Mouse (Mus musculus) A20 (cell line): ENCODE data around the gene Chaf1a.
A peak's percentile ranks its signal among the peaks of the same experiment; 100 is the strongest.
"Not testable (repeated sequence)": the region's sequence is repeated elsewhere in the genome, so short reads cannot be mapped to it uniquely, and the experiment has no call there.

Experiments used
- DNase-seq: peaks from one replicate; pipeline ENCODE4 v3.0.0-alpha.2; 2011; ENCODE audit warnings: low read depth, low spot score

The Chaf1a gene

DNA sequence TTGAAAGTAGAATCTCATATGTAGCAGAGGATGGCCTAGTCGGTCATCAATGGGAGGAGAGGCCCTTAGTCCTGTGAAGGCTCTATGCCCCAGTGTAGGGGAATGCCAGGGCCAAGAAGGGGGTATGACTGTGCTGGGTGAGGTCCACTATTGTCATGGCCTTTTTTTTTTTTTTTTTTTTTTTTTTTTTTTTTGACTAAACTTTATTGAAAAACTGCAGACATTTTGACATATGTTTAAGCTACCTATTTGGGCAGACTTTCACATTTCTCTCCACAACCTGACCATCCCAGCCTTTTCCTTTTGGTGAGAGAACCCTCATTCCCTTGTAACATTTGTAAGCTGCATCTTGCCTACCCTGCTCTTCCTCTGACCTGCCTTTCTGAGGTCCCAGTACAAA is 52.1 kb downstream of the Chaf1a start:
- no peak for DNase-seq

DNA sequence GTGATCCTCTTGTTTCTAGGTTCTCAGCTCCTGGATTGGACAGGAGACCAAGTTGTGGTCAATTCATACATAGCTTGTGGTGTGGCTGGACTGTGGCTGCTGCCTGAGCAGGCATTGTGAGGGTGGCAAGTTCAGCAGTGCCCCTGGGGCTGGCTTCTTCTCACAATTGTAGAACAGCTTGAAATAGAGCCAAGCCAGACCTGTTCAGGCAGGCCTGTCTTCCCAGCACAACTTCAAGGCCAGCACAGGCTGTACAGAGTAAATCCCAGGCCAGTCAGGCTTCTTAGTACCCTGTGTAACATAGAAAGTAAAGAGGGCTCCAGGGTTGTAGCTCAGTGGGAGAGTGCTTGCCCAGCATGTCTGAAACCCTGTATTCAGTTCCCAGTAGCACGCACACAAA is 52.6 kb downstream of the Chaf1a start:
- no peak for DNase-seq

DNA sequence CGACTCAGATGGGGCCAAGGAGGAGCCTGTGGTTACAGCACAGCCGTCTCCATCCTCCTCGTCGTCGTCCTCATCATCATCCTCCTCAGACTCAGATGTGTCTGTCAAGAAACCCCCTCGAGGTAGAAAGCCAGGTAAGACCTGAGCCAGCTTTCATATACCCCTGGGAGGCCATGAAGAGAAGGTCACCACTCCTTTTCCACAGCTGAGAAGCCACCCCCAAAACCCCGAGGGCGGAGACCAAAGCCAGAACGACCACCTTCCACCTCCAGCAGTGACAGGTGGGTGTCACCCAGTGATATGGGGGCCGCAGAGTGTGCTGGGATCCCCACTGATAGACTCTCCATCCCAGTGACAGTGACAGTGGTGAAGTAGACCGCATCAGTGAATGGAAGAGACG is 56.6 kb downstream of the Chaf1a start:
- DNase-seq, result no peak

DNA sequence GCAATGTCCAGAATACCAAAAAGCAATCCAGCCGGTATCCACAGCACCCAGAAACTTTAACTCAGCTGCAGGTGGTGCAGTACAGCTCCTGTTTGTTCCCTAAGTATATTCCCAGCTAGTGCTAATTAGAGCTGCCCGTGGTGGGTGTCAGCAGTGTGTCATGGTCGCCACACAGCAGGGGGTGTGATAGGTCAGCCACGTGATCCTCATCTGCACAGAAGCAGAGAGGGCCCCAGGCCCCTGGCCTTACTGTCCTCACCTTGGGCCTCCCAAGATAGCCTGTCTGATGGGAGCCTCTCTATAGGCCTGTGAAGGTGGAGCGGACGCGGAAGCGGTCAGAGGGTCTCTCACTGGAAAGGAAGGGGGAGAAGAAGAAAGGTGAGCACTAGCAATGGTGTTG is 57.9 kb downstream of the Chaf1a start:
- peak; percentile 55 for DNase-seq

DNA sequence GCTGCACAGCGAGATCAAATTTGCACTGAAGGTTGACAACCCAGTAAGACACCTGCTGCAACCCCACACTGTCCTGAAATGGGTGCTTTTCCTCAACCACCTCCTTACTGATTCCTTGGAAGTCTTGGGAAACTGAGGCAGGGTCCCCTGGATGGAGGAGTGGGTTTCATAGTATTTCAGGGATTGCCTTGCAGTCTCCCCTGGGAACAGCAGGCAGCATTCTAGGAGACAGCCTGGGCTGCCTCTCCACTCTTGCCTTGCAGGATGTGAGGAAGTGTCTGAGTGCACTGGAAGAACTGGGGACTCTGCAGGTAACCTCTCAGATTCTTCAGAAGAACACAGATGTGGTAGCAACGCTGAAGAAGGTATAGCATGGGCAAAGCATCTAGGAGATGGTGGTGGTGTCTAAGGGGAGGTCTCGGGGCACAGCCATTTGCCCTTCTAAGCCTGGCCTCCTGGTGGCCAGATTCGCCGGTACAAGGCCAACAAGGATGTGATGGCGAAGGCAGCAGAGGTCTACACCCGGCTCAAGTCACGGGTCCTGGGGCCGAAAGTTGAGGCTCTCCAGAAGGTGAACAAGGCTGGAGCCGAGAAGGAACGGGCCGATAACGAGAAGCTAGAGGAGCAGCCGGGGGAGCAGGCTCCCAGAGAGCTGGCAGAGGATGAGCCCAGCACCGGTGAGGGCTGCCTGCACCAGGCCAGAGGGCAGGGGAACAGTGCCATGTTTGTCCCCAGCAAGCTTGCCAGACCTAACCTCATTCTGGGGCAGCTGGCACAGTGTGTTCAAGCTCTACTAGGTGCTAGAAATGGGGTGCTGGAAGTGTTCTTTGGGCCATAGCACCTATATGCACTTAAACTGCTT is 58.7 kb downstream of the Chaf1a start:
- DNase-seq, result peak; percentile 64

DNA sequence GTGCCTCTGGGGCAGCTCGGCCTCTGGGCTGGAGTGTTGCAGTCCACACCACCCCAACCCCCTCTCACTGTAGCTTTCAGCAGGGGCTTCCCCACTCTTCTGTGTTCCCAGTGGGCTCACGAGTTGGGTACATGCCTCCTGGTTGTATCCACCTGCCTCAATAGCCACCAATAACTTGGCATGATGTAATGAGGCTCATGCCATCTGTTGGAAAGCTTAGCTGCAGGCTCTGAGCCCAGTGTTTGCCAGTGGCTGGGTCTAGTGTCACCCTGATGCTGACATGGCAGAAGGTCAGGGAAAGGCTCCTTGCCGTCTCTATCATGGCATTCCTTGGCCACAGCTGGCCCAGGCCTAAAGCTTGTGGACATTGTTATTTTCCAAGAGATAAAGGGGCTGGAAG is 60.6 kb downstream of the Chaf1a start:
- DNase-seq, result no peak

DNA sequence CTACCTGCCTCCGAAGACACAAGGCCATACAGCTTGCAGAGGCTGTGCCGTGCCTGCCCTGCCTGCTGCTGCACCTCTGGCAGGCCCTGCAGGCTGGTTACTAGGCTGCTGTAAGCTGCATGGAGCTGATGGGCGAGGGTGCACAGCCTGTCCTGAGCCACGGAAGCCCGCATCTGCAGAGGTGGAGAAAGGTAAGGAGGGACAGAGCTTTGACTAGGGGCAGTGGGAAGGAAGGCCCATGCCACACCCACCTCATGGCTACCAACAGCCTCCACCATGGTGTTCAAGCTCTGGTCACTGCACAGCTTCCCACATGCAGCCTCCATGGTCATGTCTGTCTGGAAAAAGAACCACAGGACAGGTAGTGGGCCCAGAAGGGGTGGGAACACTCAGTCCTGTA is 61.9 kb downstream of the Chaf1a start:
- DNase-seq, result no peak

DNA sequence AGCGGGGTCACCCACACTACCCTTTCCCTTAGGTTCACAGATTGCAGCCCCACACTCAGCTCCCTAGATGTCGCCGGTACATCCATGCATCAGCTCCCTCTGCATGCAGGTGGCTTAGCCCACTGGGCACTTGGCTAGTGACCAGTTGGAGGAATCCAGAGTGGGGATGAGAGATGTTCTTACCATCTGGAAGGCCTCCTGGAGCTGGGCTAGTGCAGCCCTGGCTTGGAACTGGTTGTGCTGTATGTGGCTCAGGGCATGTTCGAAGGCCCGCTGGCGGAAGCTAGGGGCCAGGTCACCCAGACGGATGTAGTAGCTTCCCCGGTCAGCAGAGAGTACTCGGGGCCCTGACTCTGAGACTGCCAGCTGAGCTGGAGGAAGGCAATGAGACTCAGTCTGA is 62.7 kb downstream of the Chaf1a start:
- DNase-seq, result no peak

DNA sequence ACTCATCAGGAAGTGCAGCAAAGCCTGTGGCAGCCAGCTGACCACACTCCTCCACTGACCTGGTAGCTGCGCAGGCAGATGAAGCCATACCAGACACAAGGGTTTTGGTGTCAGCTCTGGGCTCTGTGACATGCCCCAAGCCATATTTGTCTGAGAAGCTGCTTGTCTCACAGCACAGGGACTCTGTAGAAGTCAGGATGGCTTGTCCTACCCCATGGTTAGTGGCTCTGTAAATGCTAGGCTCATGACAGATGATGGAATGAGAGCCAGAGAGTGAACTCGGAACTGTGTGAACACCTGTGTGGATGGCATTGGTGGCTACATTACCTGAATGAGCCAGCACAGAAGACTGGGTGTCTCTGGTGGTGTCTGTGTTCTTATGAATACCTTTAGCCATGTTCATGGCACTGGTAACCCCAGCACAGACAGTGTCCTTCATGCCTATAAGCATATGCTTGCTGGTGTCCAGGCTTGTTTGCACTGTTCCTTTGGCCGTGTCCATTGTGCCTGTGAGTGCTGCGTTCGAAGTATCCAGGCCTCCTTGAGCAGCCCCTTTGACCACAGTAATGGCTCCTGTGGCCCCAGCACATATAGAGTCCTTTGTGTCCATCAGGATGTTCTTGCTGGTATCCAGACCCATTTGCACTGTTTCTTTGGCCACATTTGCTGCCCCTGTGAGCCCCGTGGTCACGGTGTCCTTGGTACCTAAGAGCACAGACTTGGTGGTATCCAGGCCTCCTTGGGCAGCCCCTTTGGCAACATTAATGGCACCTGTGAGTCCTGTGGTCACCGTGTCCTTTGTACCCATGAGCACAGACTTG is 63.4 kb downstream of the Chaf1a start:
- no peak for DNase-seq

DNA sequence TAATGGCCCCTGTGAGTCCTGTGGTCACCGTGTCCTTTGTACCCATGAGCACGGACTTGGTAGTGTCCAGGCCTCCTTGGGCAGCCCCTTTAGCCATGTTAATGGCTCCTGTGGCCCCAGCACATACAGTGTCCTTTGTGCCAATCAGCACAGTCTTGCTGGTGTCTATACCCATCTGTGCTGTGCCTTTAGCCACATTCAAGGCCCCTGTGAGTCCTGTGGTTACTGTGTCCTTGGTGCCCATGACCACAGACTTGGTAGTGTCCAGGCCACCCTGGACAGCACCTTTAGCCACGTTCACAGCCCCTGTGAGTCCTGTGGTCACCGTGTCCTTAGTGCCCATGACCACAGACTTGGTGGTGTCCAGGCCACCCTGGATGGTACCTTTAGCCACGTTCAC is 64.6 kb downstream of the Chaf1a start:
- DNase-seq, result not testable (repeated sequence)

DNA sequence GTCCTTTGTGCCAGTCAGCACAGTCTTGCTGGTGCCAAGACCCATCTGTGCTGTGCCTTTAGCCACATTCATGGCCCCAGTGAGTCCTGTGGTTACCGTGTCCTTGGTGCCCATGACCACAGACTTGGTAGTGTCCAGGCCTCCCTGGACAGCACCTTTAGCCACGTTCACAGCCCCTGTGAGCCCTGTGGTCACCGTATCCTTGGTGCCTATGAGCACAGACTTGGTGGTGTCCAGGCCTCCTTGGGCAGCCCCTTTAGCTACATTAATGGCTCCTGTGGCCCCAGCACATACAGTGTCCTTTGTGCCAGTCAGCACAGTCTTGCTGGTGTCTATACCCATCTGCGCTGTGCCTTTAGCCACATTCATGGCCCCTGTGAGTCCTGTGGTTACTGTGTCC is 66.2 kb downstream of the Chaf1a start:
- DNase-seq, result not testable (repeated sequence)

DNA sequence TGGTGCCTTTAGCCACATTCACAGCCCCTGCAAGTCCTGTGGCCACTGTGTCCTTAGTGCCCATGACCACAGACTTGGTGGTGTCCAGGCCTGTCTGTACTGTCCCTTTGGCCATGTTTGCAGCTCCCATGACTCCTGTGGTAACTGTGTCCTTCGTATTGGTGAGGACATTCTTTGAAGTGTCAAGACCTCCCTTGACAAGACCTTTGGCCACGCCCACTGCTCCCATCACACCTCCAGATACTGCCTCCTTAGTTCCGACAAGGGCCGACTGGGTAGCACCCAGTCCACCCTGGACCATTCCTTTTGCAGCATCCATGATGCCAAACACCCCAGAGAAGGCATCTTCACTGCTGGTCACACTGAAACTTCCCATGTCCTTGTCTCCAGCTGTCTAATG is 66.7 kb downstream of the Chaf1a start:
- no peak for DNase-seq

DNA sequence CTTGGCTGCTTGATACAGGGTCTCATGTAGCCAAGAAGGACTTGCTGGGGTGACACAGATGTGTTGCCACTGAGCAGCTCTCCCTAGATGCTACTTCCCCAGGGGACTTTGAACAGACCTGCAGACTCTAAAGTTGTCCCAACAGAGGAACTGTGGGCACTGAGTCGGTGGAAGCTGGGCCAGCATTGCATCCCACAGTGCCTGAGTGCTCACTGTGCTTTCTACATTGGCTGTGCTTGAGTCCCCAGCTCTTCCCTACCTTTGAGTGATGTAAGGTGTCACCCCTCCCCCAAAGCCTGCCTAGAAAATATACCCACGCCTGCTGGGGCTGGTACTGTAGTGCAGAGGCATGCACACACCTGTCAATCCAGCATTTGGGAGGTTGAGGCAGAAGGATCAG is 67.5 kb downstream of the Chaf1a start:
- no peak for DNase-seq

DNA sequence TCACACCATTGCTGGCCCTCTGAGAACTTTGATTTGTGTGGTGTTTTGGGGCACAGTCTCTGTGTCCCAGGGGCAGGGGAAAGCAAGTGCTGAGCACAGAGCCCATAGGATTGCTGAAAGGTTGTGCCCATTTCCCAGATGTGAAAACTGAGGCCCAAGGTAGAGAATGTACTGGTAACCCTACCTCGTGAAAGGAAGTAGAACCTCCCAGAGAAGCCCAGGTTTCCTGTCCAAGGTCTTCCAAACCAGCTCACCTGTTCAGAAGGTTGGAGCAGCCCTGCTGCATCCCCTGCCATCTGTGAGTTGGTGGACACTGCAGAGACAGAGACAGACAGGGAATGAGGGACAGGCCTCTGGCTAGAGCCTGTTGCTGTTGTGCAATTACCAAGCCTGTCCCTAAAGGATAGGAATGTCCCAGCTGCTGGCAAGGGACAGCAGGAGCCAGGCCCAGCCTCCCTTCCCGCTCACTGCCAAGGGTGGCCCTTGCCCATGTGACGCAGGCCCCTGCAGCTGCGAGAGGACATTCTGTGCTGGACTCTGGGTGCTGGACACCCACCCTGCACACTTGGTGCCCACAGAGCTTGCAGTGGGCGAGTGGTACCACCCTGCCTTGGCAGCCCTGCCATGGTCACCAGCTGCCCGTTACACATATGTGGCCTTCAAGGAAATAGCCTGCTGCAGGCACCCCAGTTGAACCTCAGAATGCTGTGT is 68.2 kb downstream of the Chaf1a start:
- DNase-seq, result no peak

DNA sequence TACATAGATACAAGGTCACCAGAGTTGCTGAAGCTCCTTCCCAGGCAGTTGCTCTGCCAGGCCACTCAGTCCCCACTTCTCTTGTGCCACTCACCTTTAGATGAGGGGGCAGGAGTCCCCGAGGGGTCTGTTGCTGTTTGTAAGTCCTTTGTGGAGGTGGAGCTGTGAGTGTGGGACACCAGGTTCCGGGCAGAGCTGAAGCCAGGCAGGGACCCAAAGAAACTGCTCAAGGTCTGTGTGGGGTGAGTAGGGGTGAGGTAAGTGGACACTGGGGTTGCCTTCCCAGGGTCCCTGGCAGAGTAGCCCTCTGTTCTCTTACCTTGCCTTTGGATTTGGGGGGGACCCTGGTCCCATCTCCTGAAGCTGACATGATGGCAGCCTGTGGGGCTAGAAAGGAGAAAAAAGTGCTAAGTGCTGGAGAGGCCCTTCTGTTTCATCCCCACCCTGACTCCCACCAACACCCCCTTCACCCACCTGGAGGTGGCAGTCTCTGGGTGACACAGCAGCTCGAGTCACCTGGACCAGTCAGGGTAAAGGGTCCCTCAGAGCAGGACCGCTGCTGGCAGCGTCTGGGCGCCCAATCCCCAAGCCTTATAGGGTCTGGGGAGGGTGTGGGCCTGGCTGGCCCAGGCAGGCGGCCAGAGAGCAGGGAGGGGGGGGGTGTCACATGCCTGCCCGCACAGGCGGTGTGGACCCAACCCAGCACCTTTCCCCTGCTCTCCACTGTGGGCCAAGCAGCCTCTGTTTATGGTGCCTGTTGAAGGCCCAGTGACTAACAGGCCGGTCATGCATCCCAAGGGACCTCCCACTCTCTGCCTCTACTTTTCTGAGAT is 69.2 kb downstream of the Chaf1a start, which contains the start of gene Plin4:
Gene Plin4 (minus strand): TSS at position 585 of the 833 bp plus-strand sequence.
- no peak for DNase-seq

DNA sequence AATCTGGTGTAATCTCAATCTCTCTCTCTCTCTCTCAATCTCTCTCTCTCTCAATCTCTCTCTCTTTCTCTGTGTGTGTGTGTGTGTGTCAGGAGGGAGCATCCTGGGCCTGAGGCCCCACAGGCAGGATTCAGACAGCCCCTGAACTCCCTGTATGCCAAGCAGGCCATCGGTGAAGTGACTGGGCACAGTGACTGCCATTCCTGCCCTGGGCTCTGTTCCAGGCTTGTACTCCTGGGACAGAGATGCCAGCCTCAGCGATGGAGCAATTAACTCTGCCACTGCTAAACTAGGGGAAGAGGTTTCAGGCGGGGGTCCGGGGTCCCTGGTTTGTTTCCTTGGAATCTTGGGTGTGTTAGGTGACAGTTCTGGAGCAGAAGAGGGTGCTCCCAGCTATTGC is 70.3 kb downstream of the Chaf1a start:
- DNase-seq, result no peak

DNA sequence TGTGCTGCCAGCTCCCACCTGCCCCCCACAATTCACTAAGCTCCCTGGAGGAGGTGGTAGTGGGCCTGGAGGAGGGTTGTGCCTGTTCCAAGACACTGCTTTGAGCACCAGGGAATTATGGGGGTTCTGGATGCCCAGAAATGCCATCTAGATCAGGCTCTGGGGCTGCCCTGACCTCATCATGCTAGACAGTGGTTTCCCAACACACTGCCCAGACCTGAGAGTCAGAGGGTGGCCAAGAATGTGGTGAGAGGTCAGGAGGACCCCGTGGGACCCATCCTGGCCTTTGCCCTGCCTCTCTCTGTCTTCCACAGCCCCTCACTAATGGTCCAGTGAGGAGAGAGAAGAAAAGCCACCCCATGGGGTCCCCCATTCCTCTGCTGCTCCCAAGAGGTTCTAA is 70.8 kb downstream of the Chaf1a start:
- no peak for DNase-seq

DNA sequence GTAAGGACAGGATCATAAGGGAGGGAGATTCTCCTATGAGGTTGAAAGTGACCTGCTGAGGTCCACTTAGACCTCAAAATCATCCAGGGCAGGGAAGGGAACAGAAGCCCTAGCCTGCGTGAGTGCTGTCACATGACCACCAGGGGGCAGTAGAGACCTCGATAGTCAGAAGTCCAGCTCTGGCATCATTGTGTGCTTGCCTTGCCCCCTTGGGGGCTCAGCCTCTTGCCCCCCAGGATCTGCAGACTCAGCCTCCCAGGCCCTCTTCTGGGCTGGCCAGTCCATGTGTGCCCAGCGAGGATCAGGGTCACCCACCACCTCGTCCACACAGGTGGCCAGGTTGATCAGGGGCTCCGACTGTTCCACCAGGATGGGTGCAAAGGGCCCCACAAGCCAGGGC is 71.6 kb downstream of the Chaf1a start:
- DNase-seq, result peak; percentile 73

DNA sequence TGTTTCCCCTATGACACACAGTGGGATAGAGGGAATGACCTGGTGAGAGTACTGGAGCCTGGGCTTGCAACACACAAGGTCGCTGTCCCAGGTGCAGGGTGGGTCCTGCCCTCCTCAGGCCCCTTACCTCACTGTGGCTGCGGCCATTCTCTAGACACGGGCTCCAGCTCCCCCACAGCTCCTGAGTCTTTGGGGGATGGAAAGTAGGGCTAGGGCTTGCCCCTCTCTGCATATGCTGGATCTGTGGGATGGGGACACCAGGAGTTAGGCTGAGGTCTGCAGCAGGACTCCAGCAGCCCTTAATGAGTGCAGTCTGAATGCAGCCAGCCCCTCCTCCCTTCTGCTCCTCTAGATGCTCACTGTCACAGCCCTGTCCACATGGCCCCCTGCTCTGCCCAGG is 72.5 kb downstream of the Chaf1a start:
- no peak for DNase-seq

DNA sequence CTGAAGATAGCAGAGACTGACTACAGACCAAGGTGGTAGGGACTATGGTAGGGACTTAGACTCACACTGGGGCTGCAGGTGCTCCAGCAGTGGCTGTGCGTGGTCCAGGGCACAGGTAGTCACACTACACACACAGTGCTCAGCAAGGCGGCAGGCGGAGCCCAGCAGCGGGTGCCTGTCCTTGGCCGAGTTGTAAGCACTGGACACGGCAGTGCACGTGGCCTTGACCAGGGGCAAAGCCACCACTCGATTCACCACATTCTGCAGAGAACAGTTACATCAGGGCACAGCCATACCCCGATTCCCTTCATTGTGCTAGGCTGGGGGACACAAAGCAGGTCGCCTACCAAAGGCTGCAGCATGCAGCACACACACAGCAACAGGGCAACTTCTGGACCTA is 76.0 kb downstream of the Chaf1a start:
- DNase-seq, result no peak

DNA sequence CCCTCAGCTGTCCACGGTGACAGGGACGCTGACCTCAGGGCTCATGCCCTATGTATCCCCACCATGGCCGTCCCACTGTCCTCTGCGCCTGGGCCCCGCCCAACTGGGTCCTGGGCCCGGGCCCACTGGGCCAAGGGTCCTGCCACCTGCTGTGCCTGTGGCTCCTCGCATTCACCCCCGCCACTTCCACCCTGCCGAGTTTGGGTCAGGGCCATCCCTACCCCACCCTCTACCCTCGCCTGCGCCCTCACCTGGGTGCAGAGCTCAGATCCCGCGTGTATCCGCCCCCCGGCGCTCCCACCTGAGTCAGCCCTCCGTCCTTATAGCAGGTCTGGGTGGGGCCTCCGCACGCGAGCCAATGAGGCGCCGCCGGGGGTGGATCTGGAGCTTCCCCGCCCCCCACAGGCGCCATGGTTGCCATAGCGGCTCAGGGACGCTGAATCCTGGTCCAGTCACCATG is 77.0 kb downstream of the Chaf1a start, which contains the start of gene Plin5:
Gene Plin5 (minus strand): TSS at position 346 of the 460 bp plus-strand sequence.
- peak; percentile 44 for DNase-seq
